Mouse (Mus musculus): ENCODE data around the gene Tmem108. TPM values are rescaled to one million over a fixed set of nuclear protein-coding genes. Genes with fewer than 3 reads are reported as not detected.

Tmem108 gene
- polyA plus RNA-seq, 1 experiment from 2014 or later, result 12.0 TPM

GRCm38 (mm10) chr9:103570158-103570741, 191.4 kb downstream of the Tmem108 start:
- DNase-seq (ENCODE audit: low spot score, missing footprints) (no peak), ATAC-seq (ENCODE audit: low FRiP score) (no peak)
- Histone ChIP-seq H3K27me3 (ENCODE audit: control insufficient read depth, insufficient read depth, low read length) (peaks cover 5% of the 10 kb centered on the region; the same call in 1 of the 2 replicates), H3K9me3 (ENCODE audit: control insufficient read depth, low read length) (no peaks in the 10 kb centered on the region), H3K36me3 (ENCODE audit: control insufficient read depth, insufficient read depth, low read length) (no peaks in the 10 kb centered on the region), H3K4me1 (ENCODE audit: control insufficient read depth, insufficient read depth, low read length) (peaks cover 14% of the 10 kb centered on the region; the same call in 1 of the 2 replicates), H3K4me3 (ENCODE audit: low read depth, low read length) (no peak overlapping the region), H3K9ac (ENCODE audit: low read length) (no peak overlapping the region), H3K4me2 (no peak overlapping the region), H3K27ac (ENCODE audit: low read depth, low read length) (no peak overlapping the region)
- 56% methylated on average over 14 of the region's 14 CpGs for WGBS

- DNase-seq (ENCODE audit: low spot score, missing footprints) (no peak), ATAC-seq (ENCODE audit: low FRiP score) (no peak)
- Histone ChIP-seq H3K27ac (ENCODE audit: low read depth, low read length) (no peak overlapping the region), H3K9me3 (ENCODE audit: control insufficient read depth, low read length) (no peaks in the 10 kb centered on the region), H3K4me1 (ENCODE audit: control insufficient read depth, insufficient read depth, low read length) (peaks cover 9% of the 10 kb centered on the region; the same call in 1 of the 2 replicates), H3K36me3 (ENCODE audit: control insufficient read depth, insufficient read depth, low read length) (no peaks in the 10 kb centered on the region), H3K9ac (ENCODE audit: low read length) (no peak overlapping the region), H3K4me2 (no peak overlapping the region), H3K4me3 (ENCODE audit: low read depth, low read length) (no peak overlapping the region), H3K27me3 (ENCODE audit: control insufficient read depth, insufficient read depth, low read length) (peaks cover 5% of the 10 kb centered on the region; the same call in 1 of the 2 replicates)
- 90% methylated on average over 9 of the region's 9 CpGs for WGBS
These were observed 192.7 kb downstream of the Tmem108 start for GRCm38 (mm10) chr9:103568983-103569382.

GRCm38 (mm10) chr9:103565186-103565585, 196.5 kb downstream of the Tmem108 start:
- ATAC-seq (ENCODE audit: low FRiP score) (no peak), DNase-seq (ENCODE audit: low spot score, missing footprints) (no peak)
- H3K4me1 ChIP-seq (ENCODE audit: control insufficient read depth, insufficient read depth, low read length), result peaks cover 5% of the 10 kb centered on the region; the same call in 1 of the 2 replicates
- H3K4me3 ChIP-seq (ENCODE audit: low read depth, low read length), result no peak overlapping the region
- H3K9me3 ChIP-seq (ENCODE audit: control insufficient read depth, low read length), result no peaks in the 10 kb centered on the region; the same call in 1 of the 2 replicates
- H3K36me3 ChIP-seq (ENCODE audit: control insufficient read depth, insufficient read depth, low read length), result no peaks in the 10 kb centered on the region
- no peaks in the 10 kb centered on the region for H3K27me3 ChIP-seq (ENCODE audit: control insufficient read depth, insufficient read depth, low read length)
- no peak overlapping the region for H3K9ac ChIP-seq (ENCODE audit: low read length)
- no peak overlapping the region for H3K27ac ChIP-seq (ENCODE audit: low read depth, low read length)
- WGBS, result 91% methylated on average over 9 of the region's 9 CpGs
- no peak overlapping the region for H3K4me2 ChIP-seq

GRCm38 (mm10) chr9:103563864-103564610, 197.6 kb downstream of the Tmem108 start:
- H3K4me3 ChIP-seq (ENCODE audit: low read depth, low read length), result no peak overlapping the region
- WGBS, result 43% methylated on average over 10 of the region's 10 CpGs
- H3K4me1 ChIP-seq (ENCODE audit: control insufficient read depth, insufficient read depth, low read length), result peaks cover 7% of the 10 kb centered on the region
- H3K9me3 ChIP-seq (ENCODE audit: control insufficient read depth, low read length), result no peaks in the 10 kb centered on the region; the same call in 1 of the 2 replicates
- DNase-seq (ENCODE audit: low spot score, missing footprints), result peak; percentile 93
- no peaks in the 10 kb centered on the region for H3K27me3 ChIP-seq (ENCODE audit: control insufficient read depth, insufficient read depth, low read length)
- no peak overlapping the region for H3K9ac ChIP-seq (ENCODE audit: low read length)
- no peak overlapping the region for H3K4me2 ChIP-seq
- H3K27ac ChIP-seq (ENCODE audit: low read depth, low read length), result no peak overlapping the region
- no peaks in the 10 kb centered on the region for H3K36me3 ChIP-seq (ENCODE audit: control insufficient read depth, insufficient read depth, low read length)
- peak; percentile 85 for ATAC-seq (ENCODE audit: low FRiP score)

GRCm38 (mm10) chr9:103562063-103562462, 199.6 kb downstream of the Tmem108 start:
- Histone ChIP-seq H3K27ac (ENCODE audit: low read depth, low read length) (no peak overlapping the region), H3K9me3 (ENCODE audit: control insufficient read depth, low read length) (no peaks in the 10 kb centered on the region; the same call in 1 of the 2 replicates), H3K36me3 (ENCODE audit: control insufficient read depth, insufficient read depth, low read length) (no peaks in the 10 kb centered on the region), H3K4me3 (ENCODE audit: low read depth, low read length) (no peak overlapping the region), H3K4me1 (ENCODE audit: control insufficient read depth, insufficient read depth, low read length) (peaks cover 6% of the 10 kb centered on the region), H3K4me2 (no peak overlapping the region), H3K9ac (ENCODE audit: low read length) (no peak overlapping the region), H3K27me3 (ENCODE audit: control insufficient read depth, insufficient read depth, low read length) (no peaks in the 10 kb centered on the region)
- 92% methylated on average over 1 of the region's 1 CpGs for WGBS
- DNase-seq (ENCODE audit: low spot score, missing footprints), result no peak
- ATAC-seq (ENCODE audit: low FRiP score), result no peak

GRCm38 (mm10) chr9:103558741-103559140, 202.9 kb downstream of the Tmem108 start:
- no peak overlapping the region for H3K9ac ChIP-seq (ENCODE audit: low read length)

GRCm38 (mm10) chr9:103558240-103558639, 203.4 kb downstream of the Tmem108 start:
- peaks cover 4% of the 10 kb centered on the region for H3K4me1 ChIP-seq (ENCODE audit: control insufficient read depth, insufficient read depth, low read length)
- H3K9ac ChIP-seq (ENCODE audit: low read length), result no peak overlapping the region
- no peak overlapping the region for H3K4me2 ChIP-seq
- H3K27me3 ChIP-seq (ENCODE audit: control insufficient read depth, insufficient read depth, low read length), result peaks cover 15% of the 10 kb centered on the region; the same call in 1 of the 2 replicates
- no peak overlapping the region for H3K27ac ChIP-seq (ENCODE audit: low read depth, low read length)
- DNase-seq (ENCODE audit: low spot score, missing footprints) (no peak), ATAC-seq (ENCODE audit: low FRiP score) (no peak)
- 92% methylated on average over 7 of the region's 7 CpGs for WGBS
- no peak overlapping the region for H3K4me3 ChIP-seq (ENCODE audit: low read depth, low read length)
- H3K36me3 ChIP-seq (ENCODE audit: control insufficient read depth, insufficient read depth, low read length), result no peaks in the 10 kb centered on the region
- no peaks in the 10 kb centered on the region; the same call in 1 of the 2 replicates for H3K9me3 ChIP-seq (ENCODE audit: control insufficient read depth, low read length)

More at GRCm38 (mm10) chr9:103558741-103559140, 202.9 kb downstream of the Tmem108 start:
- no peaks in the 10 kb centered on the region for H3K36me3 ChIP-seq (ENCODE audit: control insufficient read depth, insufficient read depth, low read length)
- DNase-seq (ENCODE audit: low spot score, missing footprints) (no peak), ATAC-seq (ENCODE audit: low FRiP score) (no peak)
- H3K4me2 ChIP-seq, result no peak overlapping the region
- H3K4me1 ChIP-seq (ENCODE audit: control insufficient read depth, insufficient read depth, low read length), result peaks cover 4% of the 10 kb centered on the region
- no peak overlapping the region for H3K27ac ChIP-seq (ENCODE audit: low read depth, low read length)
- 76% methylated on average over 6 of the region's 6 CpGs for WGBS
- peaks cover 11% of the 10 kb centered on the region; the same call in 1 of the 2 replicates for H3K27me3 ChIP-seq (ENCODE audit: control insufficient read depth, insufficient read depth, low read length)
- H3K4me3 ChIP-seq (ENCODE audit: low read depth, low read length), result no peak overlapping the region
- H3K9me3 ChIP-seq (ENCODE audit: control insufficient read depth, low read length), result no peaks in the 10 kb centered on the region; the same call in 1 of the 2 replicates

- H3K27me3 ChIP-seq (ENCODE audit: control insufficient read depth, insufficient read depth, low read length), result peaks cover 25% of the 10 kb centered on the region
- no peaks in the 10 kb centered on the region; the same call in 1 of the 2 replicates for H3K9me3 ChIP-seq (ENCODE audit: control insufficient read depth, low read length)
- no peak for ATAC-seq (ENCODE audit: low FRiP score)
- no peaks in the 10 kb centered on the region for H3K36me3 ChIP-seq (ENCODE audit: control insufficient read depth, insufficient read depth, low read length)
- no peak overlapping the region for H3K4me2 ChIP-seq
- DNase-seq (ENCODE audit: low spot score, missing footprints), result no peak
- H3K27ac ChIP-seq (ENCODE audit: low read depth, low read length), result no peak overlapping the region
- H3K4me3 ChIP-seq (ENCODE audit: low read depth, low read length), result no peak overlapping the region
- H3K9ac ChIP-seq (ENCODE audit: low read length), result no peak overlapping the region
- WGBS, result 87% methylated on average over 15 of the region's 15 CpGs
- H3K4me1 ChIP-seq (ENCODE audit: control insufficient read depth, insufficient read depth, low read length), result peaks cover 4% of the 10 kb centered on the region
These were observed 204.6 kb downstream of the Tmem108 start for GRCm38 (mm10) chr9:103557085-103557484.

GRCm38 (mm10) chr9:103555334-103555733, 206.3 kb downstream of the Tmem108 start:
- H3K27me3 ChIP-seq (ENCODE audit: control insufficient read depth, insufficient read depth, low read length), result peaks cover 28% of the 10 kb centered on the region
- no peak overlapping the region for H3K4me2 ChIP-seq
- peaks cover 13% of the 10 kb centered on the region for H3K4me1 ChIP-seq (ENCODE audit: control insufficient read depth, insufficient read depth, low read length)
- no peak overlapping the region for H3K9ac ChIP-seq (ENCODE audit: low read length)
- no peak overlapping the region for H3K4me3 ChIP-seq (ENCODE audit: low read depth, low read length)
- no peaks in the 10 kb centered on the region for H3K36me3 ChIP-seq (ENCODE audit: control insufficient read depth, insufficient read depth, low read length)
- no peak for ATAC-seq (ENCODE audit: low FRiP score)
- WGBS, result 79% methylated on average over 6 of the region's 6 CpGs
- no peak overlapping the region for H3K27ac ChIP-seq (ENCODE audit: low read depth, low read length)
- DNase-seq (ENCODE audit: low spot score, missing footprints), result no peak
- H3K9me3 ChIP-seq (ENCODE audit: control insufficient read depth, low read length), result no peaks in the 10 kb centered on the region
